In genomic region chr19:25673224-25674055, GRCm38 (mm10) we compare ENCODE assay signal across 8 mouse cellular contexts. TPM values are rescaled to one million over a fixed set of nuclear protein-coding genes. Genes with fewer than 3 reads are reported as not detected.
DNase-seq lines count a peak whose midpoint lies in the region; ATAC-seq and TF ChIP-seq lines count a peak whose summit lies in the region.

No protein-coding gene starts in this region.

- no peak for TF ChIP-seq CTCF in cerebellum, adult 2 months (IDR thresholded peaks at IDR 0.05; ENCODE audit: borderline replicate concordance, insufficient read depth, low read depth, low read length)
- TF ChIP-seq CTCF in thymus, adult 2 months (IDR thresholded peaks at IDR 0.05; ENCODE audit: borderline replicate concordance, control insufficient read depth, extremely low read depth, insufficient read depth, low read length, poor library complexity) = no peak

- peaks cover 16% of the 10 kb centered on the region; the same call in 1 of the 2 replicates for H3K27me3 ChIP-seq in cerebellum, adult 2 months (ENCODE audit: control insufficient read depth, insufficient read depth, low read length)
- H3K27me3 ChIP-seq in thymus, adult 2 months (ENCODE audit: control insufficient read depth, insufficient read depth, low read length) = peaks cover 17% of the 10 kb centered on the region
- peaks cover 98% of the 10 kb centered on the region for H3K27me3 ChIP-seq in heart, embryonic 13.5 days (replicated peaks)
- H3K27me3 ChIP-seq in midbrain, embryonic 15.5 days (replicated peaks) = peaks cover 91% of the 10 kb centered on the region

- no peaks in the 10 kb centered on the region for H3K36me3 ChIP-seq in thymus, adult 2 months (ENCODE audit: control insufficient read depth, insufficient read depth, low read length)
- no peaks in the 10 kb centered on the region for H3K36me3 ChIP-seq in heart, embryonic 13.5 days
- H3K36me3 ChIP-seq in midbrain, embryonic 15.5 days (replicated peaks) = no peaks in the 10 kb centered on the region

- TF ChIP-seq POLR2A in cerebellum, adult 2 months (IDR thresholded peaks at IDR 0.05; ENCODE audit: borderline replicate concordance, insufficient read depth, low read length) = no peak
- no peak for TF ChIP-seq POLR2A in thymus, adult 2 months (IDR thresholded peaks at IDR 0.05; ENCODE audit: control insufficient read depth, extremely low read depth, insufficient read depth, low read length, poor library complexity)

- peak overlapping the region; percentile 63 for H3K9ac ChIP-seq in heart, embryonic 13.5 days
- H3K9ac ChIP-seq in midbrain, embryonic 15.5 days = no peak overlapping the region

- H3K4me2 ChIP-seq in heart, embryonic 13.5 days = peak overlapping the region; percentile 86
- peak overlapping the region; percentile 56 for H3K4me2 ChIP-seq in midbrain, embryonic 15.5 days

- no peaks in the 10 kb centered on the region; the same call in 1 of the 2 replicates for H3K4me1 ChIP-seq in cerebellum, adult 2 months (ENCODE audit: control insufficient read depth, insufficient read depth, low read length)
- no peaks in the 10 kb centered on the region for H3K4me1 ChIP-seq in thymus, adult 2 months (replicated peaks; ENCODE audit: control insufficient read depth, insufficient read depth, low read length)
- H3K4me1 ChIP-seq in heart, embryonic 13.5 days = peaks cover 29% of the 10 kb centered on the region
- peaks cover 24% of the 10 kb centered on the region for H3K4me1 ChIP-seq in midbrain, embryonic 15.5 days

- H3K27ac ChIP-seq in cerebellum, adult 2 months (ENCODE audit: insufficient read depth, low read length) = no peak overlapping the region
- no peak overlapping the region for H3K27ac ChIP-seq in thymus, adult 2 months (ENCODE audit: control insufficient read depth, insufficient read depth, low read length)
- no peak overlapping the region for H3K27ac ChIP-seq in heart, embryonic 13.5 days (replicated peaks)
- no peak overlapping the region for H3K27ac ChIP-seq in midbrain, embryonic 15.5 days

- DNase-seq in cerebellum, adult 2 months = peak; percentile 7 to 23
- no peak for DNase-seq in cerebellum, adult 11-12 months
- DNase-seq in thymus, adult 2 months = peak; percentile 4
- DNase-seq in thymus, adult 18-20 months = no peak
- peak; percentile 45 for DNase-seq in kidney, postnatal 10 days

- H3K9me3 ChIP-seq in heart, embryonic 13.5 days = no peaks in the 10 kb centered on the region
- H3K9me3 ChIP-seq in midbrain, embryonic 15.5 days = no peaks in the 10 kb centered on the region

- ATAC-seq in heart, embryonic 13.5 days (ENCODE audit: extremely low read depth, insufficient number of reproducible peaks, low FRiP score, low TSS enrichment) = no peak
- ATAC-seq in midbrain, embryonic 15.5 days (replicated peaks) = 0 out of 2 replicates have a peak, but pooled peaks have one; percentile 50
- no peak for ATAC-seq in erythroid progenitor cell, adult 5-6 weeks (replicated peaks; ENCODE audit: low FRiP score, poor library complexity, severe bottlenecking)

- no peak overlapping the region for H3K4me3 ChIP-seq in cerebellum, adult 2 months (replicated peaks; ENCODE audit: insufficient read depth, low read depth, low read length)
- peak overlapping the region; percentile 30 for H3K4me3 ChIP-seq in thymus, adult 2 months (ENCODE audit: control insufficient read depth, insufficient read depth, low read length)
- H3K4me3 ChIP-seq in heart, embryonic 13.5 days = peak overlapping the region; percentile 60
- peak overlapping the region; percentile 32 for H3K4me3 ChIP-seq in midbrain, embryonic 15.5 days

- WGBS in cerebellum, adult 2 months = 3% methylated on average over 66 of the region's 66 CpGs
- 5% methylated on average over 66 of the region's 66 CpGs for WGBS in thymus, adult 2 months
- 1% methylated on average over 59 of the region's 66 CpGs for WGBS in heart, embryonic 13.5 days
- under 1% methylated on average over 66 of the region's 66 CpGs for WGBS in midbrain, embryonic 15.5 days

RNA-seq across cellular contexts. Expression of gene Dmrt2, which starts 1.2 kb away (rescaled TPM):
- not detected in 2 replicates for polyA plus RNA-seq in cerebellum, adult 2 months (2012; rRNA removed)
- 14.2 and 15.0 TPM in 2 replicates for polyA plus RNA-seq in thymus, adult 2 months (2012; rRNA removed)
- 0.29 and 0.76 TPM in 2 replicates for polyA plus RNA-seq in heart, embryonic 13.5 days (2015; fragmentation: Nextera tagmentation; extraction: Ambion mirVana)
- polyA plus RNA-seq in midbrain, embryonic 15.5 days (2015; fragmentation: Nextera tagmentation; extraction: Ambion mirVana) = 0.06 TPM in 1 of 2 replicates, not detected in the other
- not detected in 2 replicates for total RNA-seq in erythroid progenitor cell, adult 5-6 weeks (2015; ENCODE audit: low replicate concordance)
- total RNA-seq in erythroid progenitor cell, adult 5-6 weeks (2017; ENCODE audit: low replicate concordance) = not detected in 2 replicates

Comparison
In these comparisons a context has a peak if more than half of its experiments do, and no peak if none do; other contexts are left out.
1. DNase-seq: peak in cerebellum, adult 2 months (2 of 2), thymus, adult 2 months (single experiment) and kidney, postnatal 10 days (single experiment); none in cerebellum, adult 11-12 months (single experiment) and thymus, adult 18-20 months (0 of 2).